Mouse (Mus musculus) neural tube, embryonic 15.5 days (tissue): ENCODE measurements around the gene Gm36210. TPM values are rescaled to one million over a fixed set of nuclear protein-coding genes. Genes with fewer than 3 reads are reported as not detected.

ENCODE experiments used
- ATAC-seq: fragments of 200-750 bp; cut with Nextera tagmentation; 2 replicates; pipeline ENCODE4 v1.8.0; 2017; ENCODE audit warnings: mild to moderate bottlenecking, moderate TSS enrichment, moderate library complexity; ENCODE audit not compliant: low FRiP score
- H3K27ac ChIP-seq: fragments of 300-500 bp; sonication (generic); replicated peaks from 2 replicates; pipeline ENCODE4 v1.5.1; 2015; ENCODE audit warnings: mild to moderate bottlenecking, inconsistent platforms
- H3K27me3 ChIP-seq: fragments of 300-500 bp; sonication (generic); replicated peaks from 2 replicates; pipeline ENCODE4 v1.6.1; 2015; ENCODE audit warnings: inconsistent platforms
- H3K36me3 ChIP-seq: fragments of 300-500 bp; sonication (generic); 2 replicates; pipeline ENCODE4 v1.6.1; 2015; ENCODE audit warnings: inconsistent platforms
- H3K4me1 ChIP-seq: fragments of 300-500 bp; sonication (generic); 2 replicates; pipeline ENCODE4 v1.6.1; 2015; ENCODE audit warnings: inconsistent platforms
- H3K4me2 ChIP-seq: fragments of 300-500 bp; sonication (generic); 2 replicates; pipeline ENCODE4 v1.6.1; 2015; ENCODE audit warnings: inconsistent platforms, mild to moderate bottlenecking, moderate library complexity
- H3K4me3 ChIP-seq: fragments of 300-500 bp; sonication (generic); replicated peaks from 2 replicates; pipeline ENCODE4 v1.5.1; 2015; ENCODE audit warnings: mild to moderate bottlenecking, inconsistent platforms
- H3K9ac ChIP-seq: fragments of 300-500 bp; sonication (generic); replicated peaks from 2 replicates; pipeline ENCODE4 v1.6.1; 2015; ENCODE audit warnings: mild to moderate bottlenecking, inconsistent platforms
- H3K9me3 ChIP-seq: fragments of 300-500 bp; sonication (generic); replicated peaks from 2 replicates; pipeline ENCODE4 v1.6.1; 2016; ENCODE audit warnings: inconsistent platforms
- WGBS: fragments of 180-500 bp; shearing (Covaris S2); methylation state at CpG from one replicate; pipeline ENCODE4 v1.1.7; 2015; ENCODE audit warnings: mixed read lengths; 5-methylcytosine and 5-hydroxymethylcytosine counted together
- polyA plus RNA-seq: library from polyadenylated mRNA; unstranded; fragments of >200 nt; fragmentation: Nextera tagmentation; extraction: Ambion mirVana; gene quantifications from 2 replicates; pipeline ENCODE4 v1.2.1, GENCODE M21; 2015

Gene Gm36210
- polyA plus RNA-seq, 1 experiment from 2014 or later, result 0.23 TPM

- peak within 1 kb of the TSS; percentile 47 for H3K4me3 ChIP-seq
- no peaks in the 10 kb centered on the region for H3K9me3 ChIP-seq
- peaks cover 31% of the 10 kb centered on the region for H3K36me3 ChIP-seq
- H3K9ac ChIP-seq, result peak within 1 kb of the TSS; percentile 64
- peak within 1 kb of the TSS; percentile 99 for H3K27ac ChIP-seq
- ATAC-seq, result no peak
- peaks cover 64% of the 10 kb centered on the region for H3K4me1 ChIP-seq
- no peaks in the 10 kb centered on the region for H3K27me3 ChIP-seq
- peak within 1 kb of the TSS; percentile 95 for H3K4me2 ChIP-seq
- WGBS, result 30% methylated on average over 8 of the region's 8 CpGs
Measured at GRCm38 (mm10) chr7:4921824-4922482, 15.6 kb upstream of the Gm36210 start, which contains the start of gene Nat14. TSS of gene Nat14 (plus strand) at chr7:4922028.

GRCm38 (mm10) chr7:4920976-4921823, 14.9 kb upstream of the Gm36210 start:
- H3K9ac ChIP-seq, result peak overlapping the region; percentile 64; the same call in 1 of the 2 replicates
- ATAC-seq, result no peak

GRCm38 (mm10) chr7:4920496-4920895, 14.2 kb upstream of the Gm36210 start:
- WGBS, result 89% methylated on average over 19 of the region's 19 CpGs
- no peak overlapping the region for H3K9ac ChIP-seq

More at GRCm38 (mm10) chr7:4920976-4921823, 14.9 kb upstream of the Gm36210 start:
- 65% methylated on average over 23 of the region's 23 CpGs for WGBS
- H3K27me3 ChIP-seq, result no peaks in the 10 kb centered on the region
- peak overlapping the region; percentile 95 for H3K4me2 ChIP-seq
- H3K4me3 ChIP-seq, result 0 out of 2 replicates have a peak overlapping the region, but pooled peaks have one; percentile 47
- H3K36me3 ChIP-seq, result peaks cover 31% of the 10 kb centered on the region
- no peaks in the 10 kb centered on the region for H3K9me3 ChIP-seq
- peaks cover 70% of the 10 kb centered on the region for H3K4me1 ChIP-seq
- H3K27ac ChIP-seq, result peak overlapping the region; percentile 99

GRCm38 (mm10) chr7:4919971-4920370, 13.7 kb upstream of the Gm36210 start:
- WGBS, result 88% methylated on average over 21 of the region's 21 CpGs
- no peak for ATAC-seq
- no peaks in the 10 kb centered on the region for H3K9me3 ChIP-seq
- no peaks in the 10 kb centered on the region for H3K27me3 ChIP-seq
- no peak overlapping the region for H3K4me2 ChIP-seq
- H3K27ac ChIP-seq, result 0 out of 2 replicates have a peak overlapping the region, but pooled peaks have one; percentile 33
- no peak overlapping the region for H3K9ac ChIP-seq
- H3K36me3 ChIP-seq, result peaks cover 31% of the 10 kb centered on the region
- H3K4me1 ChIP-seq, result peaks cover 62% of the 10 kb centered on the region
- H3K4me3 ChIP-seq, result no peak overlapping the region

More at GRCm38 (mm10) chr7:4920496-4920895, 14.2 kb upstream of the Gm36210 start:
- H3K4me1 ChIP-seq, result peaks cover 67% of the 10 kb centered on the region
- H3K4me2 ChIP-seq, result no peak overlapping the region
- peak overlapping the region; percentile 99; the same call in 1 of the 2 replicates for H3K27ac ChIP-seq
- no peaks in the 10 kb centered on the region for H3K9me3 ChIP-seq
- peaks cover 31% of the 10 kb centered on the region for H3K36me3 ChIP-seq
- no peak overlapping the region for H3K4me3 ChIP-seq
- ATAC-seq, result no peak
- no peaks in the 10 kb centered on the region for H3K27me3 ChIP-seq

- no peak overlapping the region for H3K4me2 ChIP-seq
- H3K9ac ChIP-seq, result no peak overlapping the region
- H3K9me3 ChIP-seq, result no peaks in the 10 kb centered on the region
- no peak for ATAC-seq
- peaks cover 59% of the 10 kb centered on the region for H3K4me1 ChIP-seq
- H3K27ac ChIP-seq, result no peak overlapping the region
- WGBS, result 85% methylated on average over 21 of the region's 21 CpGs
- H3K4me3 ChIP-seq, result no peak overlapping the region
- peaks cover 31% of the 10 kb centered on the region for H3K36me3 ChIP-seq
- no peaks in the 10 kb centered on the region for H3K27me3 ChIP-seq
Measured at GRCm38 (mm10) chr7:4919096-4919495, 12.8 kb upstream of the Gm36210 start.

DNA sequence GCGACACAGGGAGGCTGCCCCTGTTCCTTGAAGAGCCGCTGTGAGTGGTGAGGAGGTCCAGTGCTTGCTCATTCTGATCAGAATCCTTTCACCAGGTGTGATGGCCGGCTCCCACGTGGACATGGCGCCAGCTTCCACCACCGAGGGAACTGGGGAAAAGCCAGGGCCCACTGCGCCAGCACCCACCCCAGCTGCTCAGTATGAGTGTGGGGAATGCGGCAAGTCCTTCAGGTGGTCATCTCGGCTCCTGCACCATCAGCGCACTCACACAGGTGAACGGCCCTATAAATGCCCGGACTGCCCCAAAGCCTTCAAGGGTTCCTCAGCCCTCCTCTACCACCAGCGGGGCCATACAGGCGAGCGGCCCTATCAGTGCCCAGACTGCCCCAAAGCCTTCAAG, 12.4 kb upstream of the Gm36210 start:
- H3K9me3 ChIP-seq, result no peaks in the 10 kb centered on the region
- no peaks in the 10 kb centered on the region for H3K27me3 ChIP-seq
- no peak overlapping the region for H3K4me3 ChIP-seq
- no peak overlapping the region for H3K4me2 ChIP-seq
- H3K4me1 ChIP-seq, result peaks cover 56% of the 10 kb centered on the region
- no peak overlapping the region for H3K9ac ChIP-seq
- ATAC-seq, result no peak
- no peak overlapping the region for H3K27ac ChIP-seq
- 93% methylated on average over 15 of the region's 15 CpGs for WGBS
- peaks cover 31% of the 10 kb centered on the region for H3K36me3 ChIP-seq

DNA sequence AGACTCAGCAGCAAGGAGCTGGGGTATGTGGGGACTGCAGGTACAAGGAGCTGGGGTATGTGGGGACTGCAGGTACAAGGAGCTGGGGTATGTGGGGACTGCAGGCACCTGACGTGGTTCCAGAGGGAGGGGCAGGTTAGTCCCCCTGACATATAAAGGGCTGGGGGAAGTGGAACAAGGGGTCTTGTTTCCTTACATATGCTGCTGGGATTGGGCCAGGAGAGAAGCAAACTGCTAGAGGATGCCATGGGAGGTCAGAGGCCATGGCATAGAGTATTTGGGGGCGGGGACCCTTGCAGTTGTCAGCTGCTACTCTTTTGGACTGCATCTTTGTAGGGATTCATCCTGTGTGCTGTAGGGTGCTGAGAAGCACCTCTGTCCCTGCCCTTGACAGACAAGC, 11.2 kb upstream of the Gm36210 start:
- no peak for ATAC-seq
- 0 out of 2 replicates have a peak overlapping the region, but pooled peaks have one; percentile 14 for H3K9ac ChIP-seq
- H3K27me3 ChIP-seq, result no peaks in the 10 kb centered on the region
- peak overlapping the region; percentile 99; the same call in 1 of the 2 replicates for H3K27ac ChIP-seq
- no peak overlapping the region for H3K4me2 ChIP-seq
- peaks cover 31% of the 10 kb centered on the region for H3K36me3 ChIP-seq
- no peak overlapping the region for H3K4me3 ChIP-seq
- no peaks in the 10 kb centered on the region for H3K9me3 ChIP-seq
- 85% methylated on average over 2 of the region's 2 CpGs for WGBS
- H3K4me1 ChIP-seq, result peaks cover 44% of the 10 kb centered on the region

GRCm38 (mm10) chr7:4915669-4916416, 9.5 kb upstream of the Gm36210 start:
- peak overlapping the region; percentile 99 for H3K27ac ChIP-seq
- peak; percentile 70 for ATAC-seq
- 7% methylated on average over 14 of the region's 14 CpGs for WGBS
- peaks cover 28% of the 10 kb centered on the region for H3K36me3 ChIP-seq
- H3K4me3 ChIP-seq, result peak overlapping the region; percentile 72
- H3K9ac ChIP-seq, result peak overlapping the region; percentile 85
- H3K4me2 ChIP-seq, result peak overlapping the region; percentile 78
- no peaks in the 10 kb centered on the region for H3K9me3 ChIP-seq
- peaks cover 28% of the 10 kb centered on the region for H3K4me1 ChIP-seq
- H3K27me3 ChIP-seq, result no peaks in the 10 kb centered on the region

- Histone ChIP-seq H3K9ac (peak within 1 kb of the TSS; percentile 85), H3K9me3 (no peaks in the 10 kb centered on the region), H3K4me3 (peak within 1 kb of the TSS; percentile 72), H3K27me3 (no peaks in the 10 kb centered on the region), H3K27ac (peak within 1 kb of the TSS; percentile 99), H3K4me2 (peak within 1 kb of the TSS; percentile 78), H3K36me3 (peaks cover 21% of the 10 kb centered on the region), H3K4me1 (peaks cover 27% of the 10 kb centered on the region)
- WGBS, result 1% methylated on average over 50 of the region's 56 CpGs
- peak; percentile 91 for ATAC-seq
Measured at GRCm38 (mm10) chr7:4915007-4915665, 8.8 kb upstream of the Gm36210 start, which contains the start of gene Zfp628. TSS of gene Zfp628 (plus strand) at chr7:4915217.

- no peak for ATAC-seq
- no peaks in the 10 kb centered on the region for H3K9me3 ChIP-seq
- no peaks in the 10 kb centered on the region for H3K36me3 ChIP-seq
- 61% methylated on average over 5 of the region's 5 CpGs for WGBS
- peak overlapping the region; percentile 7; the same call in 1 of the 2 replicates for H3K4me2 ChIP-seq
- H3K4me3 ChIP-seq, result no peak overlapping the region; the same call in 1 of the 2 replicates
- 0 out of 2 replicates have a peak overlapping the region, but pooled peaks have one; percentile 2 for H3K27ac ChIP-seq
- no peak overlapping the region for H3K9ac ChIP-seq
- peaks cover 22% of the 10 kb centered on the region for H3K4me1 ChIP-seq
- no peaks in the 10 kb centered on the region for H3K27me3 ChIP-seq
Measured at GRCm38 (mm10) chr7:4912248-4912647, 5.9 kb upstream of the Gm36210 start.
